Mouse (Mus musculus) heart, postnatal 4 days (tissue): ENCODE measurements at regions not wholly inside any gene's neighbourhood (a gene's known extent, or its start where the extent isn't known, plus 50 kb on each side); places are given as distances from the start of the nearest gene placed in this dataset.

Experiments used
- DNase-seq: peaks from one replicate; pipeline ENCODE4 v3.0.0; 2021

- peak; percentile 4 for DNase-seq
Measured at GRCm38 (mm10) chr4:103421541-103421951, 107.9 kb downstream of the Oma1 start.

- no peak for DNase-seq
Measured at GRCm38 (mm10) chr4:103441383-103441782, 127.8 kb downstream of the Oma1 start.

- no peak for DNase-seq
Measured at GRCm38 (mm10) chr4:103441955-103442354, 128.3 kb downstream of the Oma1 start.

GRCm38 (mm10) chr4:103449276-103449675, 135.7 kb downstream of the Oma1 start:
- no peak for DNase-seq

- no peak for DNase-seq
Measured at GRCm38 (mm10) chr4:103450121-103450520, 136.5 kb downstream of the Oma1 start.

GRCm38 (mm10) chr4:103455458-103455857, 141.8 kb downstream of the Oma1 start:
- DNase-seq, result no peak

GRCm38 (mm10) chr4:103466019-103466589, 152.5 kb downstream of the Oma1 start:
- DNase-seq, result no peak

- no peak for DNase-seq
Measured at GRCm38 (mm10) chr4:103475596-103475995, 143.6 kb upstream of the Dab1 start.

GRCm38 (mm10) chr4:103486140-103486965, 132.8 kb upstream of the Dab1 start:
- DNase-seq, result no peak

- no peak for DNase-seq
Measured at GRCm38 (mm10) chr4:103508435-103508834, 110.7 kb upstream of the Dab1 start.

- no peak for DNase-seq
Measured at GRCm38 (mm10) chr4:103512901-103513300, 106.3 kb upstream of the Dab1 start.

- DNase-seq, result peak; percentile 16
Measured at GRCm38 (mm10) chr4:103521870-103522609, 97.1 kb upstream of the Dab1 start.

GRCm38 (mm10) chr4:103536534-103537265, 82.5 kb upstream of the Dab1 start:
- no peak for DNase-seq

- DNase-seq, result no peak
Measured at GRCm38 (mm10) chr4:103540960-103541359, 78.2 kb upstream of the Dab1 start.

- DNase-seq, result no peak
Measured at GRCm38 (mm10) chr4:103547297-103547696, 71.9 kb upstream of the Dab1 start.

- DNase-seq, result no peak
Measured at GRCm38 (mm10) chr4:103552476-103552875, 66.7 kb upstream of the Dab1 start.

GRCm38 (mm10) chr4:103553188-103553587, 66.0 kb upstream of the Dab1 start:
- DNase-seq, result no peak

- DNase-seq, result no peak
Measured at GRCm38 (mm10) chr4:103554597-103554996, 64.6 kb upstream of the Dab1 start.
